Mouse (Mus musculus) limb, embryonic 13.5 days (tissue): ENCODE results near the gene Exoc8. TPM values are rescaled to one million over a fixed set of nuclear protein-coding genes. Genes with fewer than 3 reads are reported as not detected.

Source experiments
- ATAC-seq: fragments of 200-750 bp; cut with Nextera tagmentation; 2 replicates; pipeline ENCODE4 v1.8.0; 2017; ENCODE audit warnings: low read depth, moderate number of reproducible peaks, moderate TSS enrichment; ENCODE audit not compliant: low FRiP score
- H3K27ac ChIP-seq: fragments of 300-500 bp; sonication (generic); 2 replicates; pipeline ENCODE4 v1.5.1; 2015; ENCODE audit warnings: inconsistent platforms, mild to moderate bottlenecking, moderate library complexity
- H3K27me3 ChIP-seq: fragments of 300-500 bp; sonication (generic); 2 replicates; pipeline ENCODE4 v1.6.1; 2015; ENCODE audit warnings: mild to moderate bottlenecking, inconsistent platforms
- H3K36me3 ChIP-seq: fragments of 300-500 bp; sonication (generic); 2 replicates; pipeline ENCODE4 v1.6.1; 2015; ENCODE audit warnings: inconsistent platforms, mild to moderate bottlenecking, moderate library complexity
- H3K4me1 ChIP-seq: fragments of 300-500 bp; sonication (generic); 2 replicates; pipeline ENCODE4 v1.6.1; 2015; ENCODE audit warnings: inconsistent platforms
- H3K4me2 ChIP-seq: fragments of 300-500 bp; sonication (generic); replicated peaks from 2 replicates; pipeline ENCODE4 v1.6.1; 2015; ENCODE audit warnings: inconsistent platforms, mild to moderate bottlenecking, moderate library complexity
- H3K4me3 ChIP-seq: fragments of 300-500 bp; sonication (generic); 2 replicates; pipeline ENCODE4 v1.5.1; 2015; ENCODE audit warnings: moderate library complexity, mild to moderate bottlenecking, inconsistent platforms
- H3K9ac ChIP-seq: fragments of 300-500 bp; sonication (generic); 2 replicates; pipeline ENCODE4 v1.6.1; 2015; ENCODE audit warnings: mild to moderate bottlenecking, inconsistent platforms
- H3K9me3 ChIP-seq: fragments of 300-500 bp; sonication (generic); 2 replicates; pipeline ENCODE4 v1.6.1; 2016; ENCODE audit warnings: inconsistent platforms
- WGBS: fragments of 180-500 bp; shearing (Covaris S2); methylation state at CpG from one replicate; pipeline ENCODE4 v1.1.7; 2015; 5-methylcytosine and 5-hydroxymethylcytosine counted together
- polyA plus RNA-seq: library from polyadenylated mRNA; unstranded; fragments of >200 nt; fragmentation: Nextera tagmentation; extraction: Ambion mirVana; gene quantifications from 2 replicates; pipeline ENCODE4 v1.2.1, GENCODE M21; 2015

Gene Exoc8
- polyA plus RNA-seq, 1 experiment from 2014 or later, result 8.4 TPM

GRCm38 (mm10) chr8:124923971-124924652, 26.6 kb upstream of the Exoc8 start:
- H3K4me3 ChIP-seq, result no peak overlapping the region
- no peak for ATAC-seq
- H3K9ac ChIP-seq, result no peak overlapping the region
- H3K27ac ChIP-seq, result no peak overlapping the region
- no peak overlapping the region for H3K4me2 ChIP-seq
- H3K4me1 ChIP-seq, result peaks cover 29% of the 10 kb centered on the region
- no peaks in the 10 kb centered on the region for H3K27me3 ChIP-seq
- H3K36me3 ChIP-seq, result peaks cover 24% of the 10 kb centered on the region
- 85% methylated on average over 15 of the region's 15 CpGs for WGBS
- H3K9me3 ChIP-seq, result no peaks in the 10 kb centered on the region

- no peak overlapping the region for H3K27ac ChIP-seq
- H3K9ac ChIP-seq, result no peak overlapping the region
- H3K9me3 ChIP-seq, result no peaks in the 10 kb centered on the region
- H3K4me3 ChIP-seq, result no peak overlapping the region
- WGBS, result 71% methylated on average over 11 of the region's 11 CpGs
- ATAC-seq, result no peak
- H3K36me3 ChIP-seq, result peaks cover 18% of the 10 kb centered on the region; the same call in 1 of the 2 replicates
- no peaks in the 10 kb centered on the region for H3K27me3 ChIP-seq
- no peak overlapping the region for H3K4me2 ChIP-seq
- peaks cover 26% of the 10 kb centered on the region for H3K4me1 ChIP-seq
These were observed 25.1 kb upstream of the Exoc8 start for GRCm38 (mm10) chr8:124922490-124923089.

- peak overlapping the region; percentile 19; the same call in 1 of the 2 replicates for H3K9ac ChIP-seq
- ATAC-seq, result no peak
These were observed 24.1 kb upstream of the Exoc8 start for GRCm38 (mm10) chr8:124921369-124922279.

GRCm38 (mm10) chr8:124917741-124918484, 20.4 kb upstream of the Exoc8 start:
- ATAC-seq, result no peak
- Histone ChIP-seq H3K27me3 (no peaks in the 10 kb centered on the region), H3K4me3 (no peak overlapping the region), H3K27ac (no peak overlapping the region), H3K4me1 (peaks cover 21% of the 10 kb centered on the region), H3K9me3 (no peaks in the 10 kb centered on the region), H3K36me3 (peaks cover 33% of the 10 kb centered on the region), H3K9ac (no peak overlapping the region), H3K4me2 (no peak overlapping the region)
- WGBS, result 79% methylated on average over 18 of the region's 18 CpGs

More at GRCm38 (mm10) chr8:124921369-124922279, 24.1 kb upstream of the Exoc8 start:
- H3K4me2 ChIP-seq, result no peak overlapping the region
- no peak overlapping the region for H3K27ac ChIP-seq
- no peaks in the 10 kb centered on the region for H3K9me3 ChIP-seq
- WGBS, result 81% methylated on average over 18 of the region's 18 CpGs
- peaks cover 23% of the 10 kb centered on the region for H3K4me1 ChIP-seq
- peaks cover 18% of the 10 kb centered on the region for H3K36me3 ChIP-seq
- no peak overlapping the region for H3K4me3 ChIP-seq
- no peaks in the 10 kb centered on the region for H3K27me3 ChIP-seq

GRCm38 (mm10) chr8:124914061-124914460, 16.6 kb upstream of the Exoc8 start:
- Histone ChIP-seq H3K9me3 (no peaks in the 10 kb centered on the region), H3K4me3 (no peak overlapping the region), H3K4me1 (0 out of 2 replicates have a peak, but pooled peaks cover 5% of the 10 kb centered on the region), H3K4me2 (no peak overlapping the region), H3K27me3 (no peaks in the 10 kb centered on the region), H3K9ac (no peak overlapping the region), H3K36me3 (peaks cover 70% of the 10 kb centered on the region), H3K27ac (no peak overlapping the region)
- over 99% methylated on average over 5 of the region's 5 CpGs for WGBS
- ATAC-seq, result no peak

GRCm38 (mm10) chr8:124911938-124912872, 14.7 kb upstream of the Exoc8 start:
- H3K36me3 ChIP-seq, result peaks cover 86% of the 10 kb centered on the region
- H3K4me2 ChIP-seq, result no peak overlapping the region
- H3K27me3 ChIP-seq, result no peaks in the 10 kb centered on the region
- 79% methylated on average over 17 of the region's 17 CpGs for WGBS
- ATAC-seq, result no peak
- no peaks in the 10 kb centered on the region for H3K9me3 ChIP-seq
- H3K9ac ChIP-seq, result no peak overlapping the region
- no peak overlapping the region for H3K4me3 ChIP-seq
- no peak overlapping the region for H3K27ac ChIP-seq
- H3K4me1 ChIP-seq, result no peaks in the 10 kb centered on the region

GRCm38 (mm10) chr8:124910349-124910748, 12.8 kb upstream of the Exoc8 start:
- Histone ChIP-seq H3K9me3 (no peaks in the 10 kb centered on the region), H3K27me3 (no peaks in the 10 kb centered on the region), H3K4me2 (no peak overlapping the region), H3K4me3 (no peak overlapping the region), H3K4me1 (0 out of 2 replicates have a peak, but pooled peaks cover 2% of the 10 kb centered on the region), H3K9ac (no peak overlapping the region), H3K27ac (no peak overlapping the region), H3K36me3 (peaks cover 94% of the 10 kb centered on the region)
- WGBS, result 81% methylated on average over 10 of the region's 10 CpGs
- no peak for ATAC-seq

GRCm38 (mm10) chr8:124909936-124910335, 12.4 kb upstream of the Exoc8 start:
- H3K9ac ChIP-seq, result no peak overlapping the region
- 93% methylated on average over 16 of the region's 16 CpGs for WGBS
- no peaks in the 10 kb centered on the region for H3K9me3 ChIP-seq
- no peaks in the 10 kb centered on the region for H3K27me3 ChIP-seq
- no peak for ATAC-seq
- H3K4me3 ChIP-seq, result no peak overlapping the region
- H3K27ac ChIP-seq, result no peak overlapping the region
- H3K4me1 ChIP-seq, result 0 out of 2 replicates have a peak, but pooled peaks cover 3% of the 10 kb centered on the region
- H3K4me2 ChIP-seq, result no peak overlapping the region
- peaks cover 93% of the 10 kb centered on the region for H3K36me3 ChIP-seq

- Histone ChIP-seq H3K27me3 (no peaks in the 10 kb centered on the region), H3K9me3 (no peaks in the 10 kb centered on the region), H3K27ac (no peak overlapping the region), H3K4me3 (no peak overlapping the region), H3K36me3 (peaks cover 84% of the 10 kb centered on the region), H3K4me2 (no peak overlapping the region), H3K9ac (no peak overlapping the region), H3K4me1 (0 out of 2 replicates have a peak, but pooled peaks cover 3% of the 10 kb centered on the region)
- no peak for ATAC-seq
- 88% methylated on average over 2 of the region's 2 CpGs for WGBS
These were observed 8.0 kb upstream of the Exoc8 start for GRCm38 (mm10) chr8:124905482-124905881.

GRCm38 (mm10) chr8:124903198-124903597, 5.7 kb upstream of the Exoc8 start:
- no peak for ATAC-seq
- Histone ChIP-seq H3K36me3 (peaks cover 76% of the 10 kb centered on the region), H3K27ac (no peak overlapping the region), H3K4me3 (no peak overlapping the region), H3K9me3 (no peaks in the 10 kb centered on the region), H3K9ac (no peak overlapping the region), H3K27me3 (no peaks in the 10 kb centered on the region), H3K4me2 (no peak overlapping the region), H3K4me1 (peaks cover 13% of the 10 kb centered on the region)
- 95% methylated on average over 15 of the region's 15 CpGs for WGBS
